Comparison of ENCODE assay signal across 10 mouse cellular contexts in genomic region chr14:59260056-59260455, GRCm38 (mm10). TPM values are rescaled to one million over a fixed set of nuclear protein-coding genes. Genes with fewer than 3 reads are reported as not detected.
DNase-seq lines count a peak whose midpoint lies in the region; ATAC-seq lines count a peak whose summit lies in the region.
"Had no signal": no experiment of that assay in that cellular context is flagged by ENCODE, and none has a peak within 500 bp of the region (broad histone marks: within the 10 kb centered on the region; RNA-seq: fewer than 3 reads in every experiment).

Gene Gm6904 (minus strand): TSS chr14:59260216.

- H3K4me3 ChIP-seq in neural tube, embryonic 15.5 days (replicated peaks): no peak within 1 kb of the TSS
- H3K4me3 ChIP-seq: midbrain, embryonic 12.5 days had no signal

- H3K9ac ChIP-seq in neural tube, embryonic 15.5 days (replicated peaks): no peak within 1 kb of the TSS
- H3K9ac ChIP-seq: midbrain, embryonic 12.5 days had no signal

- intact Hi-C loops in gastrocnemius, postnatal 36 days (cut with DNase I): no loop called here

- no peaks in the 10 kb centered on the region for H3K9me3 ChIP-seq in neural tube, embryonic 15.5 days (replicated peaks)
- H3K9me3 ChIP-seq: midbrain, embryonic 12.5 days had no signal

- no peaks in the 10 kb centered on the region for H3K4me1 ChIP-seq in neural tube, embryonic 15.5 days
- H3K4me1 ChIP-seq: midbrain, embryonic 12.5 days had no signal

- peak; percentile 16 for DNase-seq in adrenal gland, adult 2 months
- DNase-seq in adrenal gland, adult 8-10 months: no peak
- peak; percentile 77 for DNase-seq in CD4-positive, CD25-positive, alpha-beta regulatory T cell, adult 2 months (ENCODE audit: low read depth, low spot score)
- no peak for DNase-seq in adrenal gland, postnatal 14 days
- DNase-seq in gastrocnemius, postnatal 36 days: no peak

- no peaks in the 10 kb centered on the region for H3K36me3 ChIP-seq in neural tube, embryonic 15.5 days
- H3K36me3 ChIP-seq: midbrain, embryonic 12.5 days had no signal

- peak; percentile 98 for ATAC-seq in inflammation-experienced regulatory T-cells, adult 6 months
- peak; percentile 96 for ATAC-seq in megakaryocyte progenitor cell, adult 5-6 weeks (replicated peaks; ENCODE audit: poor library complexity)
- no peak for ATAC-seq in neural tube, embryonic 15.5 days (ENCODE audit: low FRiP score)

- H3K27ac ChIP-seq in neural tube, embryonic 15.5 days (replicated peaks): no peak within 1 kb of the TSS
- H3K27ac ChIP-seq: midbrain, embryonic 12.5 days had no signal

- no peak within 1 kb of the TSS for H3K4me2 ChIP-seq in neural tube, embryonic 15.5 days
- H3K4me2 ChIP-seq: midbrain, embryonic 12.5 days had no signal

- no peaks in the 10 kb centered on the region for H3K27me3 ChIP-seq in neural tube, embryonic 15.5 days (replicated peaks)
- H3K27me3 ChIP-seq: midbrain, embryonic 12.5 days had no signal

- 79% methylated on average over 3 of the region's 3 CpGs for WGBS in neural tube, embryonic 15.5 days

RNA-seq across cellular contexts. Expression of gene Gm6904, which starts in this region (rescaled TPM):
- total RNA-seq in adrenal gland, adult 2 months (2021): under 1 TPM in 1 of 2 experiments, not detected in 1; 0.48 TPM
- polyA plus RNA-seq in adrenal gland, adult 2 months (2012; rRNA removed): not detected in 2 replicates
- not detected for total RNA-seq in adrenal gland, adult 8-10 months (2022)
- polyA plus RNA-seq in inflammation-experienced regulatory T-cells, adult 6 months (2017; shearing (Covaris generic)): 10 to 100 TPM; 13.8 to 14.7 (median 13.9) TPM
- total RNA-seq in megakaryocyte progenitor cell, adult 5-6 weeks (2015): 1.1 TPM in 1 of 2 replicates, not detected in the other
- 0.30 TPM in 1 of 2 replicates, not detected in the other for total RNA-seq in megakaryocyte progenitor cell, adult 5-6 weeks (2017)
- total RNA-seq in adrenal gland, postnatal 14 days (2021): not detected in 2 replicates
- polyA plus RNA-seq in neural tube, embryonic 15.5 days (2015; fragmentation: Nextera tagmentation; extraction: Ambion mirVana): not detected in 2 replicates
- total RNA-seq in gastrocnemius, postnatal 36 days (2021): not detected
- polyA plus RNA-seq: C2C12; midbrain, embryonic 12.5 days had no signal

Comparison
In these comparisons a context has a peak if more than half of its experiments do, and no peak if none do; other contexts are left out.
1. RNA of gene Gm6904 (polyA plus RNA-seq): 13.8 to 14.7 TPM in inflammation-experienced regulatory T-cells, adult 6 months; not detected in neural tube, embryonic 15.5 days and not detected in adrenal gland, adult 2 months; every median in the first group is over 10 times any median in the second.
2. Peak in DNase-seq in adrenal gland, adult 2 months; RNA of the gene not detected or under 1 TPM.